In genomic region chr5:140228306-140228705, GRCm38 (mm10) we compare ENCODE assay signal across 27 mouse cellular contexts.
DNase-seq lines count a peak whose midpoint lies in the region; ATAC-seq and TF ChIP-seq lines count a peak whose summit lies in the region.
"Had no signal": no experiment of that assay in that cellular context is flagged by ENCODE, and none has a peak within 500 bp of the region (broad histone marks: within the 10 kb centered on the region; RNA-seq: fewer than 3 reads in every experiment).

No protein-coding gene starts in this region.

- H3K4me3 ChIP-seq in embryonic facial prominence, embryonic 14.5 days (ENCODE audit: low read depth, low read length), result no peak overlapping the region
- H3K4me3 ChIP-seq in embryonic facial prominence, embryonic 10.5 days, result no peak overlapping the region
- H3K4me3 ChIP-seq in thymus, adult 2 months (ENCODE audit: control insufficient read depth, insufficient read depth, low read length), result no peak overlapping the region
- H3K4me3 ChIP-seq: embryonic facial prominence, embryonic 12.5 days; erythroblast, embryonic 14.5 days; forebrain, embryonic 12.5 days; gastrocnemius, adult 2 months; heart, embryonic 10.5 days; heart, embryonic 13.5 days had no signal

- peaks cover 5% of the 10 kb centered on the region for H3K4me1 ChIP-seq in embryonic facial prominence, embryonic 14.5 days (ENCODE audit: control insufficient read depth, insufficient read depth, low read length)
- peaks cover 15% of the 10 kb centered on the region for H3K4me1 ChIP-seq in embryonic facial prominence, embryonic 10.5 days
- H3K4me1 ChIP-seq in thymus, adult 2 months (replicated peaks; ENCODE audit: control insufficient read depth, insufficient read depth, low read length), result peaks cover 70% of the 10 kb centered on the region
- H3K4me1 ChIP-seq: heart, embryonic 10.5 days; heart, embryonic 13.5 days had no signal

- H3K27me3 ChIP-seq in embryonic facial prominence, embryonic 14.5 days (replicated peaks; ENCODE audit: control insufficient read depth, insufficient read depth, low read length), result no peaks in the 10 kb centered on the region
- no peaks in the 10 kb centered on the region for H3K27me3 ChIP-seq in embryonic facial prominence, embryonic 10.5 days (replicated peaks; ENCODE audit: low read depth, poor library complexity, severe bottlenecking)
- H3K27me3 ChIP-seq in thymus, adult 2 months (ENCODE audit: control insufficient read depth, insufficient read depth, low read length), result no peaks in the 10 kb centered on the region
- H3K27me3 ChIP-seq: embryonic facial prominence, embryonic 12.5 days; forebrain, embryonic 12.5 days; heart, embryonic 13.5 days had no signal

- WGBS in embryonic facial prominence, embryonic 14.5 days, result 76% methylated on average over 3 of the region's 3 CpGs
- WGBS in embryonic facial prominence, embryonic 10.5 days, result 92% methylated on average over 3 of the region's 3 CpGs
- 89% methylated on average over 3 of the region's 3 CpGs for WGBS in thymus, adult 2 months

- no peak overlapping the region for H3K27ac ChIP-seq in embryonic facial prominence, embryonic 14.5 days (replicated peaks; ENCODE audit: low read depth, low read length)
- H3K27ac ChIP-seq in embryonic facial prominence, embryonic 10.5 days (replicated peaks), result no peak overlapping the region
- H3K27ac ChIP-seq in thymus, adult 2 months (ENCODE audit: control insufficient read depth, insufficient read depth, low read length), result no peak overlapping the region; the same call in 1 of the 2 replicates
- H3K27ac ChIP-seq: embryonic facial prominence, embryonic 12.5 days; forebrain, embryonic 12.5 days; gastrocnemius, adult 2 months; heart, embryonic 10.5 days; heart, embryonic 13.5 days; hindbrain, embryonic 14.5 days; hindbrain, postnatal 0 days had no signal

- no peak for TF ChIP-seq POLR2A in brain, embryonic 14.5 days (IDR thresholded peaks at IDR 0.05; ENCODE audit: borderline replicate concordance, extremely low read depth, insufficient read depth, insufficient read length, poor library complexity, severe bottlenecking)
- no peak for TF ChIP-seq POLR2A in thymus, adult 2 months (IDR thresholded peaks at IDR 0.05; ENCODE audit: control insufficient read depth, extremely low read depth, insufficient read depth, low read length, poor library complexity)

- no peak overlapping the region for H3K9ac ChIP-seq in embryonic facial prominence, embryonic 14.5 days (ENCODE audit: low read depth, low read length)
- H3K9ac ChIP-seq: embryonic facial prominence, embryonic 12.5 days; forebrain, embryonic 12.5 days; heart, embryonic 13.5 days; hindbrain, embryonic 14.5 days had no signal

- no peak for TF ChIP-seq CTCF in brain, embryonic 14.5 days (IDR thresholded peaks at IDR 0.05; ENCODE audit: borderline replicate concordance, extremely low read depth, insufficient read depth, insufficient read length)
- TF ChIP-seq CTCF in thymus, adult 2 months (IDR thresholded peaks at IDR 0.05; ENCODE audit: borderline replicate concordance, control insufficient read depth, extremely low read depth, insufficient read depth, low read length, poor library complexity), result no peak

- no peak overlapping the region for H3K4me2 ChIP-seq in embryonic facial prominence, embryonic 14.5 days (ENCODE audit: low read depth, low read length)
- H3K4me2 ChIP-seq: embryonic facial prominence, embryonic 12.5 days; forebrain, embryonic 12.5 days; heart, embryonic 13.5 days; hindbrain, embryonic 14.5 days had no signal

- peak; percentile 39 for DNase-seq in embryonic facial prominence, embryonic 14.5 days (ENCODE audit: low spot score)
- no peak for DNase-seq in embryonic facial prominence, embryonic 10.5 days (ENCODE audit: low spot score)
- DNase-seq in brain, embryonic 14.5 days (ENCODE audit: low read depth), result peak; percentile 25
- peak; percentile 39 for DNase-seq in kidney, adult 9 months
- DNase-seq in kidney, postnatal 14 days, result peak; percentile 53
- DNase-seq in heart, adult 8-10 months (ENCODE audit: low spot score), result no peak
- no peak for DNase-seq in c-Kit-positive CD71-positive TER-119-positive erythroid progenitor cells, embryonic 14.5 days (ENCODE audit: low spot score)
- no peak for DNase-seq in thymus, adult 2 months
- DNase-seq: adrenal gland, postnatal 10 days; adrenal gland, postnatal 36 days; cerebellum, adult 11-12 months; cerebellum, adult 9-10 months; cerebellum, postnatal 14 days; gastrocnemius, adult 2 months; gastrocnemius, postnatal 14 days; heart, adult 18-20 months; heart, postnatal 14 days; heart, postnatal 4 days had no signal

- H3K36me3 ChIP-seq in embryonic facial prominence, embryonic 14.5 days (ENCODE audit: control insufficient read depth, insufficient read depth, low read length), result no peaks in the 10 kb centered on the region
- peaks cover 11% of the 10 kb centered on the region; the same call in 1 of the 2 replicates for H3K36me3 ChIP-seq in embryonic facial prominence, embryonic 10.5 days (replicated peaks)
- no peaks in the 10 kb centered on the region for H3K36me3 ChIP-seq in thymus, adult 2 months (ENCODE audit: control insufficient read depth, insufficient read depth, low read length)
- H3K36me3 ChIP-seq: embryonic facial prominence, embryonic 12.5 days; heart, embryonic 10.5 days; heart, embryonic 13.5 days had no signal

- no peak for ATAC-seq in embryonic facial prominence, embryonic 14.5 days (ENCODE audit: low read depth)
- ATAC-seq: forebrain, embryonic 16.5 days; hindbrain, postnatal 0 days; inflammation-experienced regulatory T-cells, adult 6 months had no signal

- no peaks in the 10 kb centered on the region for H3K9me3 ChIP-seq in embryonic facial prominence, embryonic 14.5 days (ENCODE audit: control insufficient read depth, low read length)
- H3K9me3 ChIP-seq in embryonic facial prominence, embryonic 10.5 days, result no peaks in the 10 kb centered on the region
- H3K9me3 ChIP-seq: embryonic facial prominence, embryonic 12.5 days; forebrain, embryonic 12.5 days; heart, embryonic 10.5 days; heart, embryonic 13.5 days had no signal

Comparison
In these comparisons a context has a peak if more than half of its experiments do, and no peak if none do; other contexts are left out.
1. DNase-seq: peak in embryonic facial prominence, embryonic 14.5 days (single experiment), brain, embryonic 14.5 days (single experiment), kidney, adult 9 months (single experiment) and kidney, postnatal 14 days (single experiment); none in embryonic facial prominence, embryonic 10.5 days (single experiment), heart, adult 8-10 months (single experiment), c-Kit-positive CD71-positive TER-119-positive erythroid progenitor cells, embryonic 14.5 days (single experiment) and thymus, adult 2 months (single experiment).